Mouse (Mus musculus) liver, embryonic 13.5 days (tissue): Measurements from ENCODE around the gene Pnpla7. TPM values are rescaled to one million over a fixed set of nuclear protein-coding genes. Genes with fewer than 3 reads are reported as not detected.
"Not testable (repeated sequence)": the region's sequence is repeated elsewhere in the genome, so short reads cannot be mapped to it uniquely, and the experiment has no call there.

Experiments used
- ATAC-seq: fragments of 200-750 bp; cut with Nextera tagmentation; 2 replicates; pipeline ENCODE4 v1.8.0; 2017; ENCODE audit warnings: low read depth, mild to moderate bottlenecking, moderate number of reproducible peaks, moderate library complexity
- DNase-seq: peaks from one replicate; pipeline ENCODE4 v3.0.0; 2022
- H3K27ac ChIP-seq: fragments of 300-500 bp; sonication (generic); 2 replicates; pipeline ENCODE4 v1.5.1; 2015; ENCODE audit warnings: moderate library complexity, mild to moderate bottlenecking, inconsistent platforms
- H3K27me3 ChIP-seq: fragments of 300-500 bp; sonication (generic); 2 replicates; pipeline ENCODE4 v1.6.1; 2015; ENCODE audit warnings: mild to moderate bottlenecking, inconsistent platforms
- H3K36me3 ChIP-seq: fragments of 300-500 bp; sonication (generic); 2 replicates; pipeline ENCODE4 v1.6.1; 2015; ENCODE audit warnings: mild to moderate bottlenecking, inconsistent platforms
- H3K4me1 ChIP-seq: fragments of 300-500 bp; sonication (generic); replicated peaks from 2 replicates; pipeline ENCODE4 v1.6.1; 2015; ENCODE audit warnings: inconsistent platforms
- H3K4me2 ChIP-seq: fragments of 300-500 bp; sonication (generic); 2 replicates; pipeline ENCODE4 v1.6.1; 2015; ENCODE audit warnings: inconsistent platforms, mild to moderate bottlenecking, moderate library complexity
- H3K4me3 ChIP-seq: fragments of 300-500 bp; sonication (generic); replicated peaks from 2 replicates; pipeline ENCODE4 v1.5.1; 2015; ENCODE audit warnings: mild to moderate bottlenecking, inconsistent platforms
- H3K9ac ChIP-seq: fragments of 300-500 bp; sonication (generic); 2 replicates; pipeline ENCODE4 v1.6.1; 2015; ENCODE audit warnings: mild to moderate bottlenecking, inconsistent platforms
- H3K9me3 ChIP-seq: fragments of 300-500 bp; sonication (generic); replicated peaks from 2 replicates; pipeline ENCODE4 v1.6.1; 2016; ENCODE audit warnings: inconsistent platforms
- whole genome bisulfite sequencing: fragments of 180-500 bp; shearing (Covaris S2); methylation state at CpG from one replicate; pipeline ENCODE4 v1.1.7; 2015; ENCODE audit not compliant: insufficient replicate concordance; 5-methylcytosine and 5-hydroxymethylcytosine counted together
- polyA plus RNA-seq: library from polyadenylated mRNA; unstranded; fragments of >200 nt; fragmentation: Nextera tagmentation; extraction: Ambion mirVana; gene quantifications from 2 replicates; pipeline ENCODE4 v1.2.1, GENCODE M21; 2015

Pnpla7 gene
- polyA plus RNA-seq, 1 experiment from 2014 or later = 12.0 TPM

DNA sequence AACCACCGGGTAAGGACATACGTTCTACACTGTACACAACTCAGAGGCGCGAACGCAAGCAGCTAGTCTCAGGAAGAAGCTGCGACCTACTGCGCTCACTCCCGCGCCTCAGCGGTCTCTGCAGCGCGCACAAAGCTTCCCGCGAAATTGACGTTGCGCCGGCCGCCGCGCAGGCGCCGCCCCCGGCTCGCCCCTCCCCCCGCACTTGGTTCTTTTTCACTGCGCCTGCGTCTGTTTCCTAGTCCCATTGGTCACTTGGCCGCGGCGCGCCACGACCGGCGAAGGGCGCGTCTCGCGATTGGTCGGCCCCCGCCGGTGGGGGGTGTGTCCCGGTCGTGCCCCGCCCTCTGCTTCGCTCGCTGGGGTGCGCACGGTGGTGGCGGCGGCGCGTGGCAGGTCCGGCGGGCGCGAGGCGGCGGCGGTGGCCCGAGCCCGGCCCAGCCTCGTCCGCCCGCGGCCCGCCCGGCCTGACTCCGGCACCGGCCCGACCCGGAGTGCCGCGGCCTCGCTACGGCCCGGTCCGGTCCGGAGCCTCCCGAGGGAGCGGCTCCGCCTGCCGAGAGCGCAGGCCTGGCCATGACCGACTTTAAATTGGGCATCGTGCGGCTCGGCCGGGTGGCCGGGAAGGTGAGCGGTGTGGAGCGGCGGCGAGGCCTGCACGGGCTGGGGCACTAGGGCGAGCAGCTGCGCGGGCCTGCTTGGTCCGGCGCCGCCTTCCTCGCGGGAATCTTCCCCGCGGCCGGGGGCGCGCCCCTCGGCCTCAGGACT is 26.2 kb upstream of the Pnpla7 start, which contains the start of gene Zmynd19:
TSS of gene Zmynd19 (plus strand) at position 372 of the 768 bp plus-strand sequence.
- Histone ChIP-seq H3K9me3 (no peaks in the 10 kb centered on the region), H3K36me3 (peaks cover 30% of the 10 kb centered on the region), H3K9ac (peak within 1 kb of the TSS; percentile 96), H3K4me3 (peak within 1 kb of the TSS; percentile 95), H3K4me2 (peak within 1 kb of the TSS; percentile 100), H3K27me3 (no peaks in the 10 kb centered on the region), H3K4me1 (peaks cover 43% of the 10 kb centered on the region), H3K27ac (peak within 1 kb of the TSS; percentile 87)
- peak; percentile 96 for DNase-seq
- peak; percentile 96 for ATAC-seq
- under 1% methylated on average over 103 of the region's 108 CpGs for WGBS

- H3K4me1 ChIP-seq = peaks cover 48% of the 10 kb centered on the region
- DNase-seq (peak; percentile 22), ATAC-seq (no peak; the same call in 1 of the 2 replicates)
- peak overlapping the region; percentile 87 for H3K27ac ChIP-seq
- peak overlapping the region; percentile 95 for H3K4me3 ChIP-seq
- 0% methylated on average over 31 of the region's 31 CpGs for WGBS
- H3K9ac ChIP-seq = peak overlapping the region; percentile 96
- no peaks in the 10 kb centered on the region for H3K9me3 ChIP-seq
- no peaks in the 10 kb centered on the region for H3K27me3 ChIP-seq
- peak overlapping the region; percentile 100 for H3K4me2 ChIP-seq
- peaks cover 36% of the 10 kb centered on the region for H3K36me3 ChIP-seq
Observed at GRCm38 (mm10) chr2:24950189-24950535, 25.7 kb upstream of the Pnpla7 start.

DNA sequence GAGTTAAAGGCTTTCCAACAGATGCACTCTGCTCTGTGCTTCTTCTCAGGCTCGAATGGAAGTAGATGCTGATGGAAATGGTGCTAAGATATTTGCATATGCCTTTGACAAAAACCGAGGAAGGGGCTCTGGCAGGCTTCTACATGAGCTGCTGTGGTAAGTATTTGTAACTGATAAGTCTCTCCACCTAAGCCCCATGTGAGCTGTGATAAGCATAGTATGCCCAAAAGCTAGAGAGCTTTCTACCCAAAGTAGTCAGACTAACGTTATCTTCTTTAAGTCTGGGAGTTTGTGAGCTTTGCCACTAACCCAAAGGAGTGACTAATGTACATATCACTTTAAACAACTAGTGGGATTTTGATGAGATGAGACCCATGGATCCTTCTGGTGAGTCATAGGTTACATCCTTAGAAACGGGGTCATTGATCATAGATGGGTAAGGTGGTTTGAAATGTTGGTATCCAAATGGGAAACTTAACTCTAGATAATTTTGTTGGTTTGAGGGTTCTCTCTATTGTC is 23.2 kb upstream of the Pnpla7 start:
- WGBS = 20% methylated on average over 4 of the region's 4 CpGs
- Histone ChIP-seq H3K9ac (peak overlapping the region; percentile 53), H3K4me1 (peaks cover 51% of the 10 kb centered on the region), H3K4me2 (peak overlapping the region; percentile 100), H3K4me3 (peak overlapping the region; percentile 36), H3K9me3 (no peaks in the 10 kb centered on the region), H3K36me3 (peaks cover 60% of the 10 kb centered on the region), H3K27me3 (no peaks in the 10 kb centered on the region), H3K27ac (peak overlapping the region; percentile 83)
- ATAC-seq (peak; percentile 38), DNase-seq (no peak)

DNA sequence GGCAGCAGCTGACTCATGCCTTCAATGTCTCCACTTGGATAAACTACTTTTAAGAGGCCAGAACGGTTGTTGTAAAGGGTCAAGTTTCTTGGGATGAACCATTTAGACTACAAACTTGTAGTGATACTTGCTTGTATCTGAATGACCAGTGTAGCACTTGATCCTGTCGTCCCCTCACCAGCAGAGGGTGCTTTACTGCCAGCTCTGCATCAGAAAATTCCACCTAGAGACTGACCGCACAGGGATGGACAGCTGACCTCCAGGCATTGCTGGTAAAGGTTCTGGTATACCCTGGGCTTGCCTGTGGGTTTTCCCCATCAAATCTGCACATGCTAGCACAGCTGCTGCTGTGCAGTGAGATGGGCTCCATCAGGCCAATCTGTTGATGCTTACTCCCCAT is 14.9 kb upstream of the Pnpla7 start:
- no peaks in the 10 kb centered on the region for H3K27me3 ChIP-seq
- H3K27ac ChIP-seq = no peak overlapping the region
- no peak overlapping the region for H3K4me2 ChIP-seq
- WGBS = 51% methylated on average over 3 of the region's 3 CpGs
- H3K4me3 ChIP-seq = no peak overlapping the region
- no peaks in the 10 kb centered on the region for H3K9me3 ChIP-seq
- DNase-seq (no peak), ATAC-seq (no peak)
- no peak overlapping the region for H3K9ac ChIP-seq
- peaks cover 19% of the 10 kb centered on the region for H3K4me1 ChIP-seq
- H3K36me3 ChIP-seq = peaks cover 69% of the 10 kb centered on the region

- H3K4me2 ChIP-seq = peak within 1 kb of the TSS; percentile 77
- ATAC-seq (peak; percentile 88), DNase-seq (peak; percentile 79)
- peaks cover 19% of the 10 kb centered on the region for H3K4me1 ChIP-seq
- H3K36me3 ChIP-seq = peaks cover 66% of the 10 kb centered on the region
- no peaks in the 10 kb centered on the region for H3K27me3 ChIP-seq
- peak within 1 kb of the TSS; percentile 80 for H3K4me3 ChIP-seq
- WGBS = under 1% methylated on average over 28 of the region's 28 CpGs
- H3K9ac ChIP-seq = peak within 1 kb of the TSS; percentile 86
- H3K27ac ChIP-seq = peak within 1 kb of the TSS; percentile 74
- no peaks in the 10 kb centered on the region for H3K9me3 ChIP-seq
Observed at GRCm38 (mm10) chr2:24962304-24963000, 13.4 kb upstream of the Pnpla7 start, which contains the start of gene Dph7. Gene Dph7, plus strand, starts transcription at chr2:24962400.

GRCm38 (mm10) chr2:24970386-24970785 is 5.4 kb upstream of the Pnpla7 start:
- Histone ChIP-seq H3K36me3 (peaks cover 72% of the 10 kb centered on the region), H3K27ac (no peak overlapping the region), H3K4me2 (no peak overlapping the region), H3K4me1 (peaks cover 15% of the 10 kb centered on the region), H3K9ac (no peak overlapping the region), H3K27me3 (no peaks in the 10 kb centered on the region), H3K4me3 (no peak overlapping the region), H3K9me3 (no peaks in the 10 kb centered on the region)
- WGBS = 68% methylated on average over 4 of the region's 4 CpGs
- DNase-seq (no peak), ATAC-seq (no peak)

DNA sequence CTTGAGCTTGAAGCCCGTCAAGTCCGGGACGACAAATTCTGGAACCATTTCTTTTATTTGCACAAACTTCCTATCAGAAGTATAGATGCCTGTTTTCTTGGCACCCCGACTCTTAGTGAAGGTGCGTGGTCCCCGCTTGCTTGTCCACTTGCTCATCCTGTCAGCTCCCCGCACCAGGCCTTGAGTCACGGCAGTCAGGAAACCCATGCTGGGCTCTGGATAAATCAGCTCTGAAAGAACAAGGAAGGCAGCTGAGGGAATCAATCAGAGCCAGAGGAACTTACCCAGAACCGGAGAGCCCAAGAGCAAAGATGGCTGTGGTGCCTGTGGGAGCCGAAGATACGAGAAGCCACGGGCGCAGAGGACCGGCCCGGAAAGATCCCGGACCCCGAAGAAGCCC is 1.4 kb upstream of the Pnpla7 start:
- not testable (repeated sequence) for DNase-seq, H3K27me3 ChIP-seq, H3K9me3 ChIP-seq, ATAC-seq
- Histone ChIP-seq H3K36me3 (peaks cover 36% of the 10 kb centered on the region), H3K9ac (peak overlapping the region; percentile 89), H3K4me3 (peak overlapping the region; percentile 88), H3K4me2 (peak overlapping the region; percentile 80), H3K27ac (peak overlapping the region; percentile 85), H3K4me1 (peaks cover 43% of the 10 kb centered on the region)
- WGBS = under 1% methylated on average over 17 of the region's 17 CpGs

DNA sequence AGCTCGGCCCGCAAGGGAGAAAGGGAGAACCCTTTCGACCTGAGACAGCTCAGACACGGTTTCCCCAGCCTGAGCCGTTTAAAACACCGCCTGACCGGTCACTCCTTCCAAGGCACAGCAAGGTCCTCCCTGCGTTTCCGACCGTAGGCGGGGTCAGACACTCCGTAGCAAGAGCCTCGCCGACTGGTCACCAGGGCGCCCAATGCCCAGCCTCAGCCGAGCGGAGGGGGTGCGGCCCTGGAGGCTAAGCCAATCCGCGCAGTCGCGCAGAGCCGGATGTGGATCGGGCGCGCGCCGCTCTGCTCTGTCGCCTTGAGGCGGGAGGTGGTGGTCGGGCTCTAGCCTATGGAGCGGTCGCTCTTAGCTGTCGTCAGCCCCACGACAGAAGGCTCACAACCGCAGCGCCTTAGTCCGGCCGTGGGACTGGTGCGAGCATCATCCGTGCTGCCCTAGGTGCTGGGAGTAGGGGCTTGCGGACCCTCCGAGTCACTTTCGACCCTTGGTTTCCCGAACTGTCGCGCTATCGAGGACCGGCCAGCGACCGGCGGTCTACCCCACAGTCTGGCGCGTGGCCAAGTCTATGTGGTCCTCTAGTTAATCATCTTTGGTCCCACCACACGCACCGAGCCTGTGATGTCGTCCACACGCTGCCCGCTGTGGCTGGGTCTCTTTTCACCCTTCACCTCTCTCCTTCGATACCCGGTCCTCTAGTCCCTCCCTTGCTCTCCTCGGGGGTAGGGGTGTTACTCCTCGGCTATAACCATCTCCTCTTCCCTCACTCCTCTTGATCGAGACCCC is 728 bp upstream of the Pnpla7 start, which contains the start of gene Mrpl41:
TSS of gene Mrpl41 (minus strand) at position 193 of the 798 bp plus-strand sequence.
- Histone ChIP-seq H3K4me2 (peak within 1 kb of the TSS; percentile 98), H3K9ac (peak within 1 kb of the TSS; percentile 89), H3K4me3 (peak within 1 kb of the TSS; percentile 88), H3K27me3 (no peaks in the 10 kb centered on the region), H3K9me3 (no peaks in the 10 kb centered on the region), H3K36me3 (peaks cover 33% of the 10 kb centered on the region), H3K4me1 (peaks cover 43% of the 10 kb centered on the region), H3K27ac (peak within 1 kb of the TSS; percentile 95)
- under 1% methylated on average over 64 of the region's 64 CpGs for WGBS
- ATAC-seq (peak; percentile 94), DNase-seq (peak; percentile 96)

- H3K4me3 ChIP-seq = peak overlapping the region; percentile 88
- WGBS = 18% methylated on average over 5 of the region's 5 CpGs
- DNase-seq = peak; percentile 67
Observed at GRCm38 (mm10) chr2:24976960-24977359, 1.1 kb downstream of the Pnpla7 start.

GRCm38 (mm10) chr2:24987762-24988161 is 11.9 kb downstream of the Pnpla7 start:
- WGBS = 76% methylated on average over 2 of the region's 2 CpGs
- H3K9ac ChIP-seq = no peak overlapping the region

More at GRCm38 (mm10) chr2:24976960-24977359, 1.1 kb downstream of the Pnpla7 start:
- H3K36me3 ChIP-seq = peaks cover 33% of the 10 kb centered on the region
- peak overlapping the region; percentile 98 for H3K4me2 ChIP-seq
- peaks cover 43% of the 10 kb centered on the region for H3K4me1 ChIP-seq
- no peaks in the 10 kb centered on the region for H3K27me3 ChIP-seq
- peak; percentile 63 for ATAC-seq
- peak overlapping the region; percentile 95 for H3K27ac ChIP-seq
- no peaks in the 10 kb centered on the region for H3K9me3 ChIP-seq
- peak overlapping the region; percentile 83 for H3K9ac ChIP-seq

More at GRCm38 (mm10) chr2:24987762-24988161, 11.9 kb downstream of the Pnpla7 start:
- no peak for DNase-seq
- Histone ChIP-seq H3K36me3 (peaks cover 73% of the 10 kb centered on the region), H3K4me2 (no peak overlapping the region), H3K4me3 (no peak overlapping the region), H3K27me3 (no peaks in the 10 kb centered on the region), H3K27ac (no peak overlapping the region), H3K4me1 (no peaks in the 10 kb centered on the region), H3K9me3 (no peaks in the 10 kb centered on the region)
- ATAC-seq = no peak
